Mouse (Mus musculus): ENCODE results near the gene E330021D16Rik.
A peak's percentile ranks its signal among the peaks of the same experiment; 100 is the strongest.
"Not testable (repeated sequence)": the region's sequence is repeated elsewhere in the genome, so short reads cannot be mapped to it uniquely, and the experiment has no call there.

E330021D16Rik gene

DNA sequence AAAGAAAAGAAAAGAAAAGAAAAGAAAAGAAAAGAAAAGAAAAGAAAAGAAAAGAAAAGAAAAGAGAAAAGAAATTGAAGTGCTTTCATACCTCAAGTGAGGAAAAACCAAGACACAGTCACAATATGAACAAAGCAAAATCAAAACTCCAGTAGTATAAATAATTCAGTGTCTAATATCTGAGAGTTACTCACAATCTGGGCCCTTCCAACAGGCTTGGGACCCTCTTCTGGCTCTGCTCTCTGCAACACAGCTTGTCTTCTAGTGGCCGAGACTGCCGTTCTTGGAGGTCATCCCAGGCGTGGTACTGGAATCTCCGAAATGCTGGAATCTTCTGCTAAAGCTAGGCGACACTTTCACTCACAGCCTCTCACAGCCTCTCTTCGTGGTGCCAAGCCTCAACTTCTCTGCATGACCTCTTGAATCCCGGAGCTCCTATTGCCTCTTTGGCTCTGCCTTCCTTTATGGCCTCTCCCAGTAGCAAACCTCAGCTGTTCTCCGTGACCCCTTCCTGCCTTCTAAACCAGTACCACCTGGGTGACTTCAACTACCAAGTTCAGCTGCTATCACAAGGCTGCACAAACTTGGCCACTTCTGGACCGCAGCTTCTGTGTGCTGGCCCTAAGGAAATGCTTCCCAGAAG, at the start of gene E330021D16Rik:
Gene E330021D16Rik, minus strand, starts transcription at position 437 of the 643 bp plus-strand sequence.
- DNase-seq (ENCODE audit: low spot score) = no peak

DNA sequence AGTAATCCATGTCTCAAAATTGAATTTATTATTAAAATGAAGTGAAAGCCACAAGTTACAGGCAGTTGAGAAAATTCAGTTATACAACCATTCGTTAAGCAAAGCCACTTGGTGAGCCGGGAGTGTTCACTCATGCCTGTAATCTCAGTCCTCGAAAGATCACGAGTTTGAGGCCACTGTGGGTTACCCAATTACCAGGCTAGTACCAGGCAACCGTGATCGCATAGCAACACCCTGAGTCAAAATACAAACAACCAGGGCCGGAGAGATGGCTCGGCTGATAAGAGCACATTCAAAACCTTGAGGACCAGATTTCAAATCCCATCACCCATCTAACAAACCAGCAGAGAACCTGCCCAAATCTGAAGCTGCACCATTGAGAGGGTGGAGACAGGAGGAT, 49.7 kb upstream of the E330021D16Rik start:
- no peak for DNase-seq (ENCODE audit: low spot score)

DNA sequence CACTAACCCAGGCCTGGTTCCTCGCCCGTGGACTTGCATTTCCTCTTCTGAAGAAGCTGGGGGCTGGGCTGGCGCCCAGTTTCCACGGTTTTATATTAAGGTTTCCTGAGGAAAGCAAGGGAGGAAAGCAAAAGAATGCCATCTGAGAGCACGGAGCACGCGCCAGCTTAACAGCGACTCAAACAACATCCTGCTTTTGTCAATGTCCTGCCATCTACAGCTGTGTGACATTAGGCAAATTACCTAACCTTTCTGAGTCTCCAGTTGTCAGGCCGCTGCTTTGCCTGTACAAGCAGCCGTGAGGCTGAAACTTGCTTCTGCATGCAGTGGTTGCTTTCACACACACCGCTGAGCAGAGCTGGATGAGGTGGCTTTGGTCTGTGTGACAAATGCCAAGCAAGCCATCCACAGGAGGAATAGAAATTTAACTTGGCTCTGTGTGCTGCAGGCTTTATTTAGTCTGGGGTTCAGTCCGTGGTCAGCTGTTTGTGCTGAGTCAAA, 48.8 kb upstream of the E330021D16Rik start:
- DNase-seq (ENCODE audit: low spot score) = no peak

DNA sequence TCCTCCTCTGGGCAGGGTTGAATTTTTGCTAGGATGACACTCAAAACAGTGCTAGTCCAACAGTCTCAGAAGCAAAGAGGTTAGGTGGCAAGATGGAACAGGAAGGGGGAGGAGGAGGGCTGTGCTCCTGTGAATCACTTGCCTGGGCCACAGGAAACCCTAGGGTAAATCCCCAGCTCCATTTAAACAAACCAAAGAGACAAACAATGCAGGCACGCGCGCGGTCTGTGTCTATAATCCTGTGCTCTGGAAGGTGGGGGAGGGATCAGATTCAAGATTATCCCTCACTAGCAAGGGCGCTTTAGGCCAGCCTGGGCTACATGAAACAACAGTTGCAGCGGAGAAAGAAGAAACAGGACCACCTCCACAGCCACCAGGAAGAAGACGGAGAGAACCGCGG, 48.1 kb upstream of the E330021D16Rik start:
- no peak for DNase-seq (ENCODE audit: low spot score)

DNA sequence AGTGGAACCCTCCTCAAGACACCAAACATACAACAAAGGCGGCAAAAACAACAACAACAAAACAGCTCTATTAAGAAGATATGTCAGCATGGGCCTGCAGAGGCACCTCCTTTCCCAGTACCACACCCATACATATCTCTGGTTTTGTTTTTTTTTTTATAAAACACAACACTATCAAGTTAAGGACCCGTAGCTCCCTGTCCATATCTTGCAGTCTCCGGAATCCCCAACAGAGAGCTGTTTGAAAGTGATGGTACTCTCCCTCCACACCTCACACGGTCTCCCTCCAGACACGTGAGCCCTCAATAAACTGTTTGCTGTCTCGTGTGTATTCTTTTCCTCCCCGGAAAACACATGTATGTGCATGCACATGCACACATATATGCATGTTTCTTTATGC, 43.8 kb upstream of the E330021D16Rik start:
- no peak for DNase-seq (ENCODE audit: low spot score)

DNA sequence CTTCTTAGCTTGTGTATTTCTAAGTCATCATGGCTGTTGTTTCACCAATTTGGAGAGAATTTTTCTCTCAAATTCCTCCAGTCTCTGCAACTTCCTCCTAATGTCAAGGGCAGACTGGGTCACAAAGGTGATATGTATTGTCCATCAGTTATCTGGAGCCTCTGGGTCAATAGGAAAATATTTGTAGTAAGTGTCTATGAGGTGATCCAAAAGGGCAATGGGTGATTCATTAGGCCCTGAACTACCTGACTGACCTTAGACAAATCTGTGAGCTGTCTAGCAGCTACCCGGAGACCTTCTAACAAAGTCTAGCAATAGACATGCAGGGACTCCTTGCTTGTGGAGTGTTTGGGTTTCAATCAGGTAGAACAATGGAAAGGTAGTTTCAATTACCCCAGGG, 40.9 kb upstream of the E330021D16Rik start:
- DNase-seq (ENCODE audit: low spot score) = no peak

DNA sequence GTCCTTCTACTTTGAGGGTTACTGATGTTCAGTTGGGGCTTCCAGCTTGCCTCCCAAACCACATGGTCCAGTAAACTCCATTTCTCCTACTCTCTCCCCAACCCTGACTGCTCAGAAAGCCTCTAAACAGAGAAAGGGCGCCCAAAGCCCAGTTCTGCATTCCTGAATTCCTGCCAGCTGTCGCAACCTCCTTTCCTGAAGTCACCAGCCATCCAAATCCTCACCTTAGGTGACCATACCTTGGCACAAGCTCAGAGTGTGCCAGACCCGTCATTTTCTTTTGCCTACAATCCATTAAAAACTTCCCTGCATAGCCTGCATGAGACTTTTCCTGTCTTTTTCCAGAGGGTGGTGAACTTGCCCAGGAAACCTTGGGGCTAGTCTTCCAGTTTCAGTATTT, 40.3 kb upstream of the E330021D16Rik start:
- DNase-seq (ENCODE audit: low spot score) = no peak

DNA sequence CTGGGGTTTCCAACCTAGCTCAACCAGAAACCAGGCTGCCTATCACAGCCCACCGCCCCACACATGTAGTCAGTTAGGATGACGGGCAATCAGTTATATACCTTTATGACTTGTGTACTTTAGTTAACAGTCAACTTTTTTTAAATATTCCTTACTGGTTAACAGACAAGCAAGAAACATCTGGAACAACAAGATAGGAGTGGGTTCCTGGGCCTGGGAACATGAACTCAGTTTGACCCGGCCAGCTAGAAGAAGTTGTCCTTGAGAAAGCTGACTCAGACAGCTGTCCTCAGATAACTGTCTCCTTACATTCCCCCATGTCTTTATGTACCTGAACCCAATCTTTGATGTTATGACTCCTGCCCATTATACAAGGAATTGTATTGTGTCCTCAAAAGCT, 37.3 kb upstream of the E330021D16Rik start:
- DNase-seq (ENCODE audit: low spot score) = no peak

DNA sequence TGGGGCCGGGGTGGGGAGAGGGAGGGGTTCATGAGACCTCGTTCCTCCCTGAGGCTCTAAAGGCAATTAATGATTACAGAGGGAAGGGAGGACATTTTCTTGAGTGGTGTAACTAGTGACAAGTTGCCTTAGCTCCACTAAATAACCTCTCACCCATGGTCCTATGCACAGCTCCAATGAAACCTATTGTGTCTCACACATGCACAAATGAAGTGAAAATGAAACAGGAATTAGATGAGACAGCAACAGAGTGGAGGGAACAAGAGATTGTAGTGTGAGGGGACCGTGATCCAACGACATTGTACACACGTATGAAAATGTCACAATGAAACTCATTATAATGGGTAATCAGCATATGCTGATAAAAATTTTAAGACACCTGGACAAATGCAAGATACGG, 35.5 kb upstream of the E330021D16Rik start:
- no peak for DNase-seq (ENCODE audit: low spot score)

DNA sequence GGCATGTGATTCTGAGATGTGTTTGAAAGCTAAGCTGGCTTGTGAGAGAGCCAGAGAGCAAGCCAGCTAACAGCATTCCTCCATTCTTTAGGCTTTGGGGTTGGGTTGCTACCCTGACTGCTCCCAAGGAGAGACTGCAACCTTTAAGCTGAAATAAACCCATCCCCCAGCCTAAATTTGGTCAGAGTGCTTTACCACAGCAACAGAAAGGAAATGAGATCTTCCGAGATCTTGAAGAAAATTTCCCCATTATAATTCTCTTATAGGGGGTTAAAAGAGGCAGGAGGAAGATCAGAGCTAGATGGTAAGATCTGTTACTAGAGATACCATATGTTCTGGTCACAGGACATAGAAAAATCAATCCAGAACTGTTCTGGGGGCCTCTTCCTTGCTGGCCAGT, 34.6 kb upstream of the E330021D16Rik start:
- DNase-seq (ENCODE audit: low spot score) = no peak

DNA sequence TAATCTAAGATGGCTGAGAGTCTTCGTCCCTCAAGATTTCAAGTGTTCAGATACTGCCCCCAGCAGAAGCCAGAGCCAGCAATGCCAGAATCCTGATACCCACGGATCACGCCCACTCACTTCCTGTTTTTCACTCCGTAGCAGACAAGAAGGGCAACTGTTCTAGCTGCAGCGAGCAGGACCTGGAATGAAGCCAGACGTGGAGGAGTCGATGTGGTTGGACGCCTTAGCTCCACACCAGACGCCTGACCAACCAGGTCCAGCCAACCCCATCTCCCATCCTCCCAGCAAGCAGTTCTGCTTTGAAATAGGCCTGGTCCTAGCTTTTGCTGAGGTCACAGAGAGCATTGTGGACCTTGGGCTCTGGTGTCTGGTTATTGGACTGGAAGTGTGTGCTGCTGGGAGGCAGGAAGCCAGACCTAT, 33.9 kb upstream of the E330021D16Rik start:
- DNase-seq (ENCODE audit: low spot score) = no peak

DNA sequence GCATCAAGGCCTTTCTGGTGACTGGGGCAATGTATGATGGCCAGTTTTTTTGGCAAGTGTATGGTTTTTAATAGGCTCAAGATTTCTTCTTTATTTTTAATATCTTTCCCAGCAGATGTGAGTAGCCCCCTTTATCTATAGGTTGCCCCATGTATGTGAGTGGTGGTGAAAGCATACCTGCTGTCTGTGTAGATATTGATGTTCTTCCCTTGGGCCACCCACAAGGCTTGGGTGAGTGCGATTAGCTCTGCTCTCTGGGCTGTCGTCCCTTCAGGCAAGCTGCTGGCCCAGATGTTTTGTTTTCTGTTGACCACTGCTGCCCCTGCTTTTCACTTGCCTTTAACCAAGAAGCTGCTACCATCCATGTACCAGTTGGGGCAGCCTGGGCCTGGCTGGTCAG, 23.8 kb upstream of the E330021D16Rik start:
- not testable (repeated sequence) for DNase-seq (ENCODE audit: low spot score)

DNA sequence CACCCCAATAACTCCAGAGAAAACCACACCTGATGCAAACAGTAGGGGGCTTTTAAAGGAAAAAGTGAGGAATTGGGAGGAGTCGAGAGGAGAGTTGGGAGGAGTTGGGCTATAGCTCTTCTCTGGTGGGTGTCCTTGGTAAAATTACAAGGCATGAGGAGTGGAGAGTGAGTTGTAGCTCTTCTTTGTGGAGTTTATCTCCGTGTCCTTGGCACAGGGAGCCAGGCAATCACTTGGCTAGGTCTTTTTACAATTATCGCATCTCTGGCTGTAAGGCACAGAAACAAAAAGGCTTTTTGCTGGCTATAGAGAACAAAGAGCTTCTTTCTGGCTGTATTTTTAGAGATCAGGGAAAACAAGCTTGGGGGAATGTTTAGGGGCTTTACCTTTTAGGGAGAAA, 20.8 kb upstream of the E330021D16Rik start:
- DNase-seq (ENCODE audit: low spot score) = not testable (repeated sequence)

DNA sequence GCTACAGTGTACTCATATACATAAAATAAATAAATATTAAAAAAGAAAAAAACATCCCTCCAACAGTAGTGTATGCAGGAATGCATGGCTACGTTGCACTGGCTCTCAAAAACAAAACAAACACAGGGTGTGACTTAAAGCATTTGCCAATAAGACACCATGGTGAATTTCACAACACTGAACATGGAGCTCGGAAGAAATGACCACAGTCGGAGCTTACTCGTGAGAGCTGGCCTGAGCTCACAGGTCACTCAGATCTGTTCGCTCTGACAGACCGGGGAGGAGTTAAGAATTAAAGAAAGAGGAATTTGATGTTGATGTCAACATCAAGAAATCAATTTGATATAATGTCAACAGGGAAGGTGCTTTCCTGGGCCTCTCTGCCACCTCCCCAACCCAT, 18.2 kb upstream of the E330021D16Rik start:
- no peak for DNase-seq (ENCODE audit: low spot score)

DNA sequence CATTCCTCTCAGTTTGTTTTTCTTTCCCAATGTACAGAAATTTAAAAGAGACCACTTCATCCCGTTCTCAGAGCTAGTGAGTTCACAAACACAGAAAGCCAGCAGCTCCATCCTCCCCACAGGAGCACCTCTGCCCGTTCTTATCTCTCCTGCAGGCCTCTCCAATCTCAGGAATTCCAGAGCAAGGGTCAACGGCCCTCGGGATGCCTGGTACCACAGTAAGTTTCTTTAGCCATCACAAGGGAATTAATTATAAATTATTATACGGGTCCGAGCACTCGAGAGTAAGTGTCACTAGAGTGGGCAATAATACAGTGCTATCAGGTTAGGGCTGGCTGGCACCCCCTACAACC, 16.5 kb upstream of the E330021D16Rik start:
- no peak for DNase-seq (ENCODE audit: low spot score)

DNA sequence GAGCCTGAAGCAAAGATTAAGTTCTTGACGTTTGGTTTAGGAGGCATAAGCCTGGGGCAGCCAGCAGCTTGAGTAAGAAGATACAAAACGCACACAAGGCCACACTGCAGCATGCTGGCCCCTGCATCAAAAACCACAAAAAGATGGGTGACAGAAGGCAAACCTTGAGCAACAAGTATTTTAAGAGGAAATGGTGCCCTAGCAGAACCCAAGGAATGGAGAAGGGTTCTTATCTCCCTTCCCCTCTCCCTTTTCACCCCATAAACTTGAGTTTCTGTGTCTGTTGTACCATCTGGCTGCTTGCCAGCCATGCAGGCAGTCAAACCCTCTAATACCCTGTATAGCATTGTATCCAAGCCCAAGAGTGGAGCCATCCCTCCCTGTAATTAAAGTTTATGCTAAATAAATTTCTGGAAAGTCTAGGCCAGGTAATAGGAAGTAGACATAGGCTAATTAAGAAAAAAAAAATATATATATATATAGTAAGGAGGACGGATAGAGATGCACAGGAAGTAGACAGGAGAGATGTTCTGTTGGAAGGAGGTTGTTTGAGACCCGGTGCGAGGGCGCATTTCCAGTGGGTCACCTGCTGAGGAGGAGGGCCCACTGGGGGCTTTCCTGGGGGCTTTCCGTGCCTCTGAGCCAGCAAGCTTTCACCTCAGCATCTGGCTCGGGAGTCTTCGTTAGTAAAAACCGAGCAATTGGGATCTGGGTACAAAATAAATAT, 16.0 kb upstream of the E330021D16Rik start:
- no peak for DNase-seq (ENCODE audit: low spot score)

DNA sequence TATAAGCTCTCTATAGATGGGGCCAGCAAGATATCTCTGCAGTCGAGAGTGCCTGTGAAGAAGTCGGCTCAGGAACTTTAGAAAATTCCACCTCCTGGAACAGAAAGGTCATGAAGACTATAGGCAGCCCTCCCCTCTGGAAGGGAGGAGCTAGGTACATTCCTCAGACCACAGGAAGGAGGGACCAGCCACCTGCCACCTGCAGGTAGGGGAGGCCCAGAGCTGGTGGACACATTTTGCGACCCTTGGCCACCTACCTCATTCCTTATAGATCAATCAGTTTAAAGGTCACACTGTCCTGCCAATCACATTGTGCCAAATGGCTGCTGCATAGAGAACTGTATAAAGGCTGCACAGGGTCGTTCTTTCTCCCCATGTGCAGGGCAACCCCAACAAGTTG, 14.1 kb upstream of the E330021D16Rik start:
- DNase-seq (ENCODE audit: low spot score) = no peak

DNA sequence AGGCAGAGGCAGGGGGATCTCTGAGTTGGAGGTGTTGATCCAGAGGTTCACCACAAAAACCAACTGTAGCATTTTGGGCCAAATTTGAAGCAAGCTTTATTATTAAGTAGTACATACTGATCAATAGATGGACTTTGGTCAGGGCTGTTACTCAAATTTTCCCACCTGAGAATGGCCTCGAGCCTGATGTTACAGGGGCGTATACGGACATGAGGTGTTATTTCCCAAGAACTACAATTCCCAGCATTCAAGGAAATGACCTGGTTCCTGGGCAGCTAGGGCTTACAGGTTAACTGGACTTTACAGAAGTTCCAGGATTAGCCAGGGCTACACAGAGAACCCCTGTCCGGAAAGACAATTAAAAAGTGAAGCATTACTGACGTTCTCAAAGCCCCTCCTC, 13.0 kb upstream of the E330021D16Rik start:
- no peak for DNase-seq (ENCODE audit: low spot score)

DNA sequence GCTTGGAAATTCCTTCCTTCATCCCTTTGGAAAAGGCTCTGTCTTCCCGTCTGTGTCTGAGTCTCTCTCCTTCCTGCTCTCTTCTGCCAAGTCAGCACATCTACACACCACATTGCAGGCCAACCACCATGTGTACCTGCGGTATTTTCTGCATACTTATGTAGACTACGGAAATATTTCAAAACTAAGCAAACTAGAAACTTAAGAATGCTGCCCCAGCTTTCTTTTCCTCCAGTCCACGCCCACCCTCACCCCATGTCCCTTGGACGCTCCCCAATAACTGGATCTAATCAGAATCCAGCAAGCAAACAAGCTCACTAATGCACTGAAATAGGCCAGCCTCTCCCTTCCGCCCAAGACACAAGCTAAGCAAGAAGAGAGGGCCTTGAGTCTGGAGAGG, 11.9 kb upstream of the E330021D16Rik start:
- no peak for DNase-seq (ENCODE audit: low spot score)

DNA sequence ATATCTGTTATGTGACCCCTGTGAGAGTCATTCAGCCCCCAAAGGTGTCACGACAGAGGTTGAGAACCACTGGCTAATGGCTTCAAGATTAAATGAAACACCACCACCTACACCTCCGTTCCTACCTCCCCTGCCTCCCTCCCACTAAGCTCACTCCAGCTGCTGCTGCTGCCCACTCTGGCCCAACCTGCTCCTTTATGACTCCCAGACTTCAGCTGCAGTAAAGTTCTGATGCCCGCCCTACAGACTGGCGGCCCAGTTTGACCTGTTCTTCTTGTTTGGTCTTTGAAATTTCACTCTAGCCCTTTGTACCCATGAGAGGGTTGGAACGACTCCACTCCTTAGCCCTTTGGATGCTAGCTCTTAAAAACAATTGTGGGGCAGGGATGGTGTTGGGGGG, 10.6 kb upstream of the E330021D16Rik start:
- no peak for DNase-seq (ENCODE audit: low spot score)

DNA sequence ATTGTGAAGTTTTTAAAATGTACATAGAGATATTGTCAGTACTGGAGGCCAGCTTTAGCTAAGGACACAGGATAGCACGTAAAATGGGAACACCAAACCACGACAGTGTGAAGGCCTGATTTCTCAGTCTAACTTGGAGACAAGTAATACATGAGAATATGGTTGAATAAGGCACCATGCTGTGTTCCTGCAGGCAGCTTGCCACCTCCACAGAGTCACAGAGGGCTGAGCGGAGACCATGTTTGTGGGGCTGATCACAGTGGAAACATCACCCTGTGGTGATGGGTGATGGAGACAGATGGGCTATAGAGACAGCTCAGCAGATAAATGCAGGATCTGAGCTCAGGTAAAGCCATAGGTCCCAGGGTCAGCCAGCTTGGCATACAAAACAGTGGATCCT, 8.8 kb upstream of the E330021D16Rik start:
- DNase-seq (ENCODE audit: low spot score) = no peak

DNA sequence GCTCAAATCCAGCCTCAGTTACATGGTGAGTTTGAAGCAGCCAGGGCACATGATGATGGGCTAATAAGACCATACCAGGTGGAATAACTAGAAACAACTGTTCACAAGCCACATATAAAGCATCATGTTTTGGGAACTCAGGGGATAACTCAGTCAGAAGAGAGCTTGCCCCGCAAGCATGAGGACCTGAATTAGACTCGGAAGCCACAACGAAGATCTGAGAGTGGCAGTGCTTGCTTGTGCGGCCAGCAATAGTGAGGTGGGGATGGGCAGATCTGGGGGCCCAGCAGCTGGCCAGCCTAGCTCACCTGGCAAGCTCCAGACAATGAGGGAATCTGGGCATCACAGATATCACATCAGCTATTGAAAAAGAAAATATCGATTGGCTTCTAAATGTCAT, 7.8 kb upstream of the E330021D16Rik start:
- no peak for DNase-seq (ENCODE audit: low spot score)

DNA sequence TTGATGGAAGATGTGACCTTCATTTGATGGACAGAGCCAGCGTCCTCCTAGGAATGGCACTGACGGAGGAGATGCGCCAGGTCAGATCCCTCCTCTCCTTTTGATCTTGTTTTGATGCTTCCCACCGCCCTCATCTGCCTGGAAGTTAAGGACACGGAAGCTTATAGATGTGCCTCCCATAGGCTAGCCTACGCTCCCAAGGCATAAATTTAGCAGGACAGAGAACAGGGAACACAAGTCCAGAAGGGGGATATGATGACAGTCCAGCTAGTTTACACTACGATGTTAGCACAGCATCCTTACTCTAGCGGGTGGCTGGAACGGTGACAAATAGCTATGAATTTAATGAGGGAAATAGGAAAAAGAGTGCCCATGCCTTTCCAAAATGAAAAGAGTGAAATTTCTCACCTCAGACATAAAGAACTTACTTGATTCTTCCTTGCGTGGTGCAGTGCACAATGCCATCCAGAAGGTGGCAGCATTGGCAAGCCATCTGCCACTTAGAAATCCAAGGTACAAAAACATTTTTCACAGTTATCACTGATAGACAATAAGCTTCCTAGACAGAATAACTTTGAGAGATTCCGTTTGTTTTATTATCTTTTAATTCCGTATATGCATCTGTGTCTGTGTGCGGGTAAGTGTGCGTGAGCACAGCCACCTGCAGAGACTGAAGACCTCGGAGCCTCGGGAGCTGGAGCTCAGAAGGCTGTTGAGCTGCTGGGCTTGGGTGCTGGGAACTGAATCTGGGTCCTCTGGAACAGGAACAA, 6.9 kb upstream of the E330021D16Rik start:
- peak; percentile 49 for DNase-seq (ENCODE audit: low spot score)

All from c-Kit-positive CD71-positive TER-119-positive erythroid progenitor cells, embryonic 14.5 days (primary cell).